Mouse (Mus musculus) olfactory bulb, adult 2 months (tissue): ENCODE data around the gene Efcab12. TPM values are rescaled to one million over a fixed set of nuclear protein-coding genes. Genes with fewer than 3 reads are reported as not detected.

ENCODE experiments used
- H3K27ac ChIP-seq: fragments of 200-500 bp; 2 replicates; pipeline ENCODE4 v1.5.1; 2012; ENCODE audit warnings: low read depth, low read length; ENCODE audit not compliant: insufficient read depth
- H3K4me1 ChIP-seq: fragments of 200-500 bp; 2 replicates; pipeline ENCODE4 v1.6.1; 2012; ENCODE audit warnings: low read length; ENCODE audit not compliant: control insufficient read depth, insufficient read depth
- H3K4me3 ChIP-seq: fragments of 200-500 bp; 2 replicates; pipeline ENCODE4 v1.5.1; 2012; ENCODE audit warnings: mild to moderate bottlenecking, low read depth, low read length, moderate library complexity; ENCODE audit not compliant: insufficient read depth
- CTCF ChIP-seq: fragments of 200-500 bp; IDR thresholded peaks from 2 replicates; pipeline ENCODE4 v1.5.1; 2012; ENCODE audit warnings: low read depth, mild to moderate bottlenecking, low read length, moderate library complexity; ENCODE audit not compliant: insufficient read depth
- POLR2A ChIP-seq: fragments of 200-500 bp; IDR thresholded peaks from 2 replicates; pipeline ENCODE4 v1.6.1; 2012; ENCODE audit warnings: mild to moderate bottlenecking, low read depth, low read length, moderate library complexity; ENCODE audit not compliant: insufficient read depth
- WGBS: fragments of 180-500 bp; shearing (Covaris S2); methylation state at CpG from one replicate; pipeline ENCODE4 v1.1.7; 2018; 5-methylcytosine and 5-hydroxymethylcytosine counted together
- polyA plus RNA-seq: library from polyadenylated mRNA; stranded (reverse); fragments of >200 nt; gene quantifications from 2 replicates; pipeline ENCODE4 v1.2.4, GENCODE M21; 2012; ENCODE audit warnings: low replicate concordance; ENCODE audit not compliant: missing spikeins, insufficient read depth, insufficient read length

Efcab12 gene
- polyA plus RNA-seq, 1 experiment, result not detected

DNA sequence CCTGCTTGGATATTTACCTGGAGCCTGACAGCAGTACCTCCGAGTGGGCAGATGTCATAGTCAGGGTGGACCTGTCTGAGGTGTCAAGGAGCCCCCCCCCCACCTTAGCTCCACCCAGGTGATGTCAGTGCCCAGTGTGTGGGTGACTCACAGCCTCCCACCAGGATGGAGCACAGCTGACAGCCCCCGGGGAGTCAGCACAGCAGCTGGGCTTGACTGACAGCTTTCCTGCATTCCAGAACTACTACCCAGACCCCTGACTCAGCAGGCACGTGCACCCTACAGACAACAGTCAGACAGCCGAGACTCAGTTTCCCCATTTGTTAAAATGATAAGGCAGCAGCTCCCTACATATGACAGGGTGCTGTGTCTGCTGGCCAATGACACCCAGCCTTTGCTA, 77.2 kb downstream of the Efcab12 start:
- peaks cover 13% of the 10 kb centered on the region for H3K4me1 ChIP-seq
- no peak overlapping the region for H3K27ac ChIP-seq
- no peak for TF ChIP-seq CTCF
- no peak for TF ChIP-seq POLR2A
- no peak overlapping the region for H3K4me3 ChIP-seq
- 66% methylated on average over 4 of the region's 4 CpGs for WGBS

Other genes starting within 250 kb of the Efcab12 start
- gene Mkrn2os, start 245.8 kb downstream of the Efcab12 start, polyA plus RNA-seq, result not detected in 2 replicates
- not detected in 2 replicates for gene Mkrn2, start 236.5 kb downstream of the Efcab12 start, polyA plus RNA-seq
- not detected in 2 replicates for gene Raf1, start 161.8 kb downstream of the Efcab12 start, polyA plus RNA-seq
- not detected in 2 replicates for gene Tmem40, start 76.0 kb downstream of the Efcab12 start, polyA plus RNA-seq
- gene Cand2, start 63.9 kb downstream of the Efcab12 start, polyA plus RNA-seq, result not detected in 2 replicates
- 886 TPM in 1 of 2 replicates, not detected in the other for gene Rpl32, start 29.7 kb downstream of the Efcab12 start, polyA plus RNA-seq
- gene Mbd4, start 15.0 kb upstream of the Efcab12 start, polyA plus RNA-seq, result not detected in 2 replicates
- not detected in 2 replicates for gene Ift122, start 15.1 kb upstream of the Efcab12 start, polyA plus RNA-seq
- gene Rho, start 93.3 kb upstream of the Efcab12 start, polyA plus RNA-seq, result not detected in 2 replicates
- not detected in 2 replicates for gene H1foo, start 106.5 kb upstream of the Efcab12 start, polyA plus RNA-seq
- not detected in 2 replicates for gene Plxnd1, start 156.6 kb upstream of the Efcab12 start, polyA plus RNA-seq